Mouse (Mus musculus) MEL (cell line): ENCODE results near the gene Palm. TPM values are rescaled to one million over a fixed set of nuclear protein-coding genes. Genes with fewer than 3 reads are reported as not detected.

ENCODE experiments used
- DNase-seq: peaks from one replicate; pipeline ENCODE4 v3.0.0; 2011; ENCODE audit warnings: low read depth, low spot score
- H3K27ac ChIP-seq: 2 replicates; pipeline ENCODE4 v1.5.1; 2012; ENCODE audit warnings: low read depth, mild to moderate bottlenecking, control low read depth, low read length, moderate library complexity; ENCODE audit not compliant: control insufficient read depth
- H3K27me3 ChIP-seq, 2 experiments: fragments of 150-350 bp in 1 of 2; sonication (generic) in 1 of 2; 2 replicates each; pipeline ENCODE4 v1.6.1; 2012; ENCODE audit warnings: low read length in 2 of 2, mild to moderate bottlenecking in 2 of 2, improper control_type of control experiment in 1 of 2, moderate library complexity in 1 of 2; ENCODE audit not compliant: insufficient read depth in 2 of 2, control insufficient read depth in 1 of 2
- H3K36me3 ChIP-seq, 2 experiments: 2 replicates each; pipeline ENCODE4 v1.6.1; 2012 to 2014; ENCODE audit warnings: low read length in 2 of 2, improper control_type of control experiment in 1 of 2, inconsistent platforms in 1 of 2, mild to moderate bottlenecking in 1 of 2; ENCODE audit not compliant: insufficient read depth in 2 of 2, control insufficient read depth in 1 of 2
- H3K4me1 ChIP-seq, 2 experiments: fragments of 150-350 bp in 1 of 2; sonication (generic) in 1 of 2; 2 replicates each; pipeline ENCODE4 v1.6.1; 2012; ENCODE audit warnings: low read length in 2 of 2, improper control_type of control experiment in 1 of 2, mild to moderate bottlenecking in 1 of 2; ENCODE audit not compliant: insufficient read depth in 2 of 2, control insufficient read depth in 1 of 2
- H3K4me3 ChIP-seq, 2 experiments: fragments of 150-350 bp in 1 of 2; sonication (generic) in 1 of 2; 2 replicates each; pipeline ENCODE4 v1.5.1; 2012; ENCODE audit warnings: low read depth in 2 of 2, low read length in 2 of 2, mild to moderate bottlenecking in 2 of 2, moderate library complexity in 2 of 2, control low read depth in 1 of 2, improper control_type of control experiment in 1 of 2; ENCODE audit not compliant: control insufficient read depth in 1 of 2, insufficient read depth in 1 of 2
- H3K79me2 ChIP-seq: 2 replicates; pipeline ENCODE4 v1.6.1; 2012; ENCODE audit warnings: mild to moderate bottlenecking, low read length, moderate library complexity; ENCODE audit not compliant: control insufficient read depth, poor library complexity, insufficient read depth
- H3K9ac ChIP-seq: 2 replicates; pipeline ENCODE4 v1.6.1; 2012; ENCODE audit warnings: low read depth, mild to moderate bottlenecking, control low read depth, low read length, moderate library complexity; ENCODE audit not compliant: control insufficient read depth, poor library complexity, severe bottlenecking
- H3K9me3 ChIP-seq: fragments of 150-350 bp; sonication (generic); replicated peaks from 2 replicates; pipeline ENCODE4 v1.6.1; 2012; ENCODE audit warnings: mild to moderate bottlenecking, low read length, improper control_type of control experiment, moderate library complexity; ENCODE audit not compliant: insufficient read depth
- CHD2 ChIP-seq: IDR thresholded peaks from 2 replicates; pipeline ENCODE4 v1.6.1; 2011; ENCODE audit warnings: low read length, improper control_type of control experiment
- CTCF ChIP-seq, 3 experiments: IDR thresholded peaks in 2 of 3; conservative IDR thresholded peaks in 1 of 3; 2 replicates each; pipeline ENCODE4 v1.5.1; 2011 to 2012; ENCODE audit warnings: low read length in 3 of 3, low read depth in 2 of 3, mild to moderate bottlenecking in 2 of 3, improper control_type of control experiment in 1 of 3, inconsistent platforms in 1 of 3, mixed read lengths in 1 of 3, moderate library complexity in 1 of 3; ENCODE audit not compliant: control insufficient read depth in 1 of 3, insufficient read depth in 1 of 3, poor library complexity in 1 of 3, severe bottlenecking in 1 of 3
- ELF1 ChIP-seq: IDR thresholded peaks from 2 replicates; pipeline ENCODE4 v1.6.1; 2014; ENCODE audit warnings: low read depth, mild to moderate bottlenecking, inconsistent platforms, low read length, improper control_type of control experiment, moderate library complexity
- EP300 ChIP-seq, 2 experiments: IDR thresholded peaks; 2 replicates each; pipeline ENCODE4 v1.6.1; 2011; ENCODE audit warnings: improper control_type of control experiment in 2 of 2, low read length in 2 of 2, low read depth in 1 of 2, mild to moderate bottlenecking in 1 of 2
- GATA1 ChIP-seq: IDR thresholded peaks from 2 replicates; pipeline ENCODE4 v1.6.1; 2011; ENCODE audit warnings: low read depth, low read length, improper control_type of control experiment
- KAT2A ChIP-seq: conservative IDR thresholded peaks from 2 replicates; pipeline ENCODE4 v1.6.1; 2012; ENCODE audit warnings: low read depth, low read length, improper control_type of control experiment, inconsistent platforms
- MAX ChIP-seq: IDR thresholded peaks from 2 replicates; pipeline ENCODE4 v1.6.1; 2011; ENCODE audit warnings: low read length, improper control_type of control experiment
- MXI1 ChIP-seq: IDR thresholded peaks from 2 replicates; pipeline ENCODE4 v1.6.1; 2011; ENCODE audit warnings: mild to moderate bottlenecking, low read depth, low read length, improper control_type of control experiment
- POLR2AphosphoS2 ChIP-seq: IDR thresholded peaks from 2 replicates; pipeline ENCODE4 v1.6.1; 2011; ENCODE audit warnings: low read length, improper control_type of control experiment
- SIN3A ChIP-seq: IDR thresholded peaks from 2 replicates; pipeline ENCODE4 v1.6.1; 2012; ENCODE audit warnings: low read length, improper control_type of control experiment, inconsistent platforms
- SMC3 ChIP-seq: IDR thresholded peaks from 2 replicates; pipeline ENCODE4 v1.6.1; 2011; ENCODE audit warnings: low read depth, low read length, improper control_type of control experiment
- TAL1 ChIP-seq: IDR thresholded peaks from 2 replicates; pipeline ENCODE4 v1.6.1; 2012; ENCODE audit warnings: mild to moderate bottlenecking, inconsistent platforms, low read length, moderate library complexity, mixed read lengths
- TBP ChIP-seq: IDR thresholded peaks from 2 replicates; pipeline ENCODE4 v1.8.0; 2011; ENCODE audit warnings: low read depth, low read length, improper control_type of control experiment
- TCF12 ChIP-seq: IDR thresholded peaks from 2 replicates; pipeline ENCODE4 v1.6.1; 2014; ENCODE audit warnings: low read depth, mild to moderate bottlenecking, inconsistent platforms, low read length, improper control_type of control experiment, moderate library complexity
- USF2 ChIP-seq, 2 experiments: IDR thresholded peaks; 2 replicates each; pipeline ENCODE4 v1.6.1; 2011 to 2012; ENCODE audit warnings: improper control_type of control experiment in 2 of 2, low read length in 2 of 2, borderline replicate concordance in 1 of 2, inconsistent platforms in 1 of 2, low read depth in 1 of 2, mild to moderate bottlenecking in 1 of 2; ENCODE audit not compliant: insufficient read depth in 1 of 2
- polyA plus RNA-seq, 2 experiments: library from polyadenylated mRNA; stranded (reverse) in 1 of 2; unstranded in 1 of 2; fragments of >175 nt in 1 of 2; fragments of >200 nt in 1 of 2; gene quantifications; 2 replicates each; pipeline versions ENCODE4 v1.2.1 to v1.2.4; 2012; ENCODE audit warnings: low replicate concordance in 2 of 2, low read depth in 1 of 2; ENCODE audit not compliant: insufficient read length in 2 of 2, insufficient read depth in 1 of 2, missing spikeins in 1 of 2
- total RNA-seq: library from RNA; depleted of rRNA; stranded (reverse); fragments of 300-350 nt; gene quantifications from 2 replicates; pipeline ENCODE4 v1.2.3, GENCODE M21; 2012

Palm gene
- total and polyA plus RNA-seq, 3 experiments = 4.8 to 15.5 TPM; not detected in 1

DNA sequence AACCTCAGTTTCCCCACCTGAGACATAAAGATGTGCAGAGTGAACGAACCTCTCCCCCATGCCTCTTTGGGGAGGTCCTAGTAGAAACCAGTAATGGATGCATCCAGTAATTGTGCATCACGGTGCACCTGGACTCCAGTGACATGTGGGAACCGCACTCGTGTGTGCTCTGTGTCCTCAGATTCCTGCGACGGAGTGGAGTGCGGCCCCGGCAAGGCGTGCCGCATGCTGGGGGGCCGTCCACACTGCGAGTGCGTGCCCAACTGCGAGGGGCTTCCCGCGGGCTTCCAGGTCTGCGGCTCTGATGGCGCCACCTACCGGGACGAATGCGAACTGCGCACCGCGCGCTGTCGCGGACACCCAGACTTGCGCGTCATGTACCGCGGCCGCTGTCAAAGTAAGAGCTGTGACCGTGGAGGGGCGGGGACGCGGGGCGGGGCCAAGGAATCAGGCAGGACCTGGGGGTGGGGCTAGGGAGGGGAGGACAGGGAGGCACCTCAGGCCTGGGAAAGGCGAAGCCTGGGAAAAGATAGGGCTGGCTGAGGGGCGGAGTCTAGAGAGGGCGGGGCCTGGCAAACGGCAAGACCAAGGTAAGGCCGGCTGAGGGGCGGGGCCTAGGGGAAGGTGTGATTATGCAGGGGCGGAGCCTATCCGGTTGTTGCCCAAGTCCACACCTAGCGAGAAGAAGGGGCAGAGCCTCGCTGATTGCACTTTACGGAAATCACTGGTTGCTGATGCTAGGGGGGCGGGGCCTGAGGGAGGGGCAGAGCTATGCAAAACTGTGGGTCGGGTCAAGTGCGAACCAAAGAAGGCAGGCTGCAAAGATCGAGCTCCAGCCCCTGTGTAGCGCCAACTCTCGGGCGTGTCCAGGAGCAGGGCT is 13.3 kb upstream of the Palm start (continued):
- no peak for TF ChIP-seq TAL1

GRCm38 (mm10) chr10:79780664-79781015 is 12.7 kb upstream of the Palm start:
- Histone ChIP-seq H3K9me3 (no peaks in the 10 kb centered on the region), H3K4me3 (peak overlapping the region; percentile 53 to 71; a peak in 3 of 4 replicates), H3K27me3 (no peaks in the 10 kb centered on the region), H3K79me2 (no peaks in the 10 kb centered on the region), H3K4me1 (peaks cover 0 to 8% of the 10 kb centered on the region in 2 experiments; a peak in 1 of 4 replicates), H3K36me3 (no peaks in the 10 kb centered on the region), H3K9ac (no peak overlapping the region), H3K27ac (no peak overlapping the region)
- TF ChIP-seq TBP (peak; percentile 18; the same call in 1 of the 2 replicates), CTCF (IDR thresholded peaks at IDR 0.05 in 2 of 3, conservative IDR thresholded peaks at IDR 0.05 in 1 of 3; ENCODE audit: control insufficient read depth in 1 of 3, insufficient read depth in 1 of 3, low read depth in 2 of 3, low read length in 3 of 3, poor library complexity in 1 of 3, severe bottlenecking in 1 of 3) (no peak), GATA1 (peak; percentile 35; the same call in 1 of the 2 replicates)
- peak; percentile 94 for DNase-seq

DNA sequence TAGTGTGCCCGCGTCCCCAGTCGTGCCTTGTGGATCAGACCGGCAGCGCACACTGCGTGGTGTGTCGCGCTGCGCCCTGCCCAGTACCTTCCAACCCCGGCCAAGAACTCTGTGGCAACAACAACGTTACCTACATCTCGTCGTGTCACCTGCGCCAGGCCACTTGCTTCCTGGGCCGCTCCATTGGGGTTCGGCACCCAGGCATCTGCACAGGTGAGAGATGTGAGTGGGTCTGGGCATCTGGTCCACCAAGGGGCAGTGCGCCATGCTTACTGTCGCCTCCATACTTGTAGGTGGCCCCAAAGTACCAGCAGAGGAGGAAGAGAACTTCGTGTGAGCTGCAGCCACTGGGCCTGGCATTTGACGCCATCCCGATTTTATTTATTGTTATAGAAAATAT is 12.2 kb upstream of the Palm start:
- peaks cover 0 to 8% of the 10 kb centered on the region in 2 experiments; a peak in 1 of 4 replicates for H3K4me1 ChIP-seq
- no peaks in the 10 kb centered on the region for H3K27me3 ChIP-seq
- H3K9ac ChIP-seq = no peak overlapping the region
- no peak overlapping the region for H3K27ac ChIP-seq
- peak overlapping the region; percentile 6 to 71; a peak in 2 of 4 replicates for H3K4me3 ChIP-seq
- DNase-seq = no peak
- TF ChIP-seq SIN3A = no peak
- no peak for TF ChIP-seq TCF12
- no peak for TF ChIP-seq TBP
- TF ChIP-seq ELF1 = no peak
- TF ChIP-seq POLR2AphosphoS2 = no peak
- no peak for TF ChIP-seq CHD2
- TF ChIP-seq KAT2A = no peak
- TF ChIP-seq USF2 (IDR thresholded peaks at IDR 0.05; ENCODE audit: borderline replicate concordance in 1 of 2, insufficient read depth in 1 of 2, low read depth in 1 of 2, low read length in 2 of 2) = no peak
- no peak for TF ChIP-seq MXI1
- TF ChIP-seq EP300 (IDR thresholded peaks at IDR 0.05; ENCODE audit: low read depth in 1 of 2, low read length in 2 of 2) = no peak
- no peak for TF ChIP-seq MAX
- TF ChIP-seq SMC3 = no peak
- no peak for TF ChIP-seq GATA1
- no peak for TF ChIP-seq CTCF (IDR thresholded peaks at IDR 0.05 in 2 of 3, conservative IDR thresholded peaks at IDR 0.05 in 1 of 3; ENCODE audit: control insufficient read depth in 1 of 3, insufficient read depth in 1 of 3, low read depth in 2 of 3, low read length in 3 of 3, poor library complexity in 1 of 3, severe bottlenecking in 1 of 3)
- H3K9me3 ChIP-seq = no peaks in the 10 kb centered on the region
- H3K79me2 ChIP-seq = no peaks in the 10 kb centered on the region
- no peaks in the 10 kb centered on the region for H3K36me3 ChIP-seq
